Comparison of ENCODE assay signal across 12 mouse cellular contexts in the genomic region with DNA sequence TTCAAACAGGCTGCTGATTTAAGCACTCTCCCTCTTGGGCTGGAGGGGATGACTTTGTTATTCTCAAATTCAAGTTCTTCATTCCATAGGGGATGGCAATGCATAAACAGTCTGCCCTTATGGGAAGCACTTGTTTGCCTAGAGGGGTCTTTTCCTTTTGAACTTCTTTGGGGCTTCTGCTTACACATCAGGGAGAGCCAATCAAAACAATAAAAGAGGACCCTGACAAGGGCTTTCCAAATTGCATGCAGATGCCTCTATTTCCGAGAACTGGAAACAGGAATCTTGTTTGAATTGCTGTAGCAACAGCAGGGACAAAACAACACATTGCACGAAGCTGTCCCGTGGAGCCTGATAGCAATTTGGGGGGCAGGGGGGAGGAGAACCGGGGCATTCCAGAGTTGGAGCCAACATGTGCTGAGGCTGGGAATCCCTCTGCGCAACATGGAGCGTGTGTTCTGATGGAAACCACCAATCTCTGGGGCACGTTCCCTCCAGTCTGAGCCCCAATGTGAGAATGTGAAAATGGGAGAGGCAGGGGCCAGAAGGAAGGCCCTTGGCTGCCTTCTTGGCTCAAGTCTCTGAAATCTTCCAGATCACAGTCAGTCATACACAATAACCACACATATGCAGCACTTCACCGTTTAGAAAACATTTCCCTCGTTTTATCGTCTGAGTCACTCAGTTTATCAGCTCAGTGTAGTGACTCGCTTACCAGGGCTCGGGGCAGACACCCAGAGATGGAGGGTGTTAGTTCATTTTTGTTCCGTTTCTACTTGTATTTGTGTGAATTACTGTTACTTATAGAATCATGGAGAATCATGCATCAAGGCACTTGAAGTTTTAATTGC.
DNase-seq lines count a peak whose midpoint lies in the region; ATAC-seq lines count a peak whose summit lies in the region.
"Had no signal": no experiment of that assay in that cellular context is flagged by ENCODE, and none has a peak within 500 bp of the region (broad histone marks: within the 10 kb centered on the region; RNA-seq: fewer than 3 reads in every experiment).

No protein-coding gene starts in this region.

- no peaks in the 10 kb centered on the region for H3K27me3 ChIP-seq in hindbrain, embryonic 10.5 days (ENCODE audit: insufficient read depth, poor library complexity, severe bottlenecking)
- no peaks in the 10 kb centered on the region for H3K27me3 ChIP-seq in hindbrain, embryonic 16.5 days (replicated peaks; ENCODE audit: control insufficient read depth, insufficient read depth, low read length)
- no peaks in the 10 kb centered on the region for H3K27me3 ChIP-seq in midbrain, embryonic 11.5 days (ENCODE audit: control insufficient read depth, insufficient read depth, low read length)

- H3K9me3 ChIP-seq in hindbrain, embryonic 10.5 days = no peaks in the 10 kb centered on the region
- H3K9me3 ChIP-seq in hindbrain, embryonic 16.5 days (ENCODE audit: control insufficient read depth, low read length) = no peaks in the 10 kb centered on the region
- no peaks in the 10 kb centered on the region for H3K9me3 ChIP-seq in midbrain, embryonic 11.5 days (ENCODE audit: control insufficient read depth, low read length)

- ATAC-seq in hindbrain, embryonic 16.5 days = no peak
- no peak for ATAC-seq in midbrain, embryonic 11.5 days (ENCODE audit: low FRiP score)
- ATAC-seq: activated CD4-positive, CD25-positive, alpha-beta regulatory T cell, adult 4 months had no signal

- H3K4me2 ChIP-seq in hindbrain, embryonic 16.5 days (ENCODE audit: low read length) = no peak overlapping the region
- H3K4me2 ChIP-seq in midbrain, embryonic 11.5 days = no peak overlapping the region

- no peaks in the 10 kb centered on the region for H3K36me3 ChIP-seq in hindbrain, embryonic 10.5 days
- H3K36me3 ChIP-seq in hindbrain, embryonic 16.5 days (ENCODE audit: control insufficient read depth, insufficient read depth, low read length) = no peaks in the 10 kb centered on the region
- no peaks in the 10 kb centered on the region for H3K36me3 ChIP-seq in midbrain, embryonic 11.5 days (ENCODE audit: control insufficient read depth, insufficient read depth, low read length)

- WGBS in hindbrain, embryonic 10.5 days = 64% methylated on average over 13 of the region's 13 CpGs
- 75% methylated on average over 13 of the region's 13 CpGs for WGBS in hindbrain, embryonic 16.5 days
- 78% methylated on average over 13 of the region's 13 CpGs for WGBS in midbrain, embryonic 11.5 days

- peak; percentile 44 for DNase-seq in hindbrain, embryonic 10.5 days (ENCODE audit: low spot score)
- DNase-seq in embryo, embryonic 11.5 days (ENCODE audit: low read depth, low spot score) = peak; percentile 24
- peak; percentile 7 to 21 for DNase-seq in heart, postnatal 14 days
- DNase-seq in midbrain, embryonic 11.5 days (ENCODE audit: low spot score, missing footprints) = peak; percentile 85
- DNase-seq in cerebellum, postnatal 36 days = no peak
- no peak for DNase-seq in layer of hippocampus, adult 9-10 months (ENCODE audit: low spot score)
- no peak for DNase-seq in thymus, postnatal 14 days
- DNase-seq: cerebellum, adult 8-10 months; gastrocnemius, postnatal 14 days had no signal

- H3K9ac ChIP-seq in hindbrain, embryonic 16.5 days (ENCODE audit: low read depth, low read length) = no peak overlapping the region
- no peak overlapping the region for H3K9ac ChIP-seq in midbrain, embryonic 11.5 days (ENCODE audit: low read length)

- no peaks in the 10 kb centered on the region for H3K4me1 ChIP-seq in hindbrain, embryonic 10.5 days (replicated peaks)
- H3K4me1 ChIP-seq in hindbrain, embryonic 16.5 days (ENCODE audit: control insufficient read depth, insufficient read depth, low read depth, low read length) = no peaks in the 10 kb centered on the region
- H3K4me1 ChIP-seq in midbrain, embryonic 11.5 days (ENCODE audit: control insufficient read depth, insufficient read depth, low read length) = no peaks in the 10 kb centered on the region

- H3K27ac ChIP-seq in hindbrain, embryonic 10.5 days = no peak overlapping the region
- no peak overlapping the region for H3K27ac ChIP-seq in hindbrain, embryonic 16.5 days (ENCODE audit: low read depth, low read length)
- H3K27ac ChIP-seq in midbrain, embryonic 11.5 days (ENCODE audit: low read depth, low read length) = no peak overlapping the region; the same call in 1 of the 2 replicates
- H3K27ac ChIP-seq: layer of hippocampus, adult 2 months had no signal

- intact Hi-C loops in heart, postnatal 14 days (cut with DNase I) = no loop called here

- H3K4me3 ChIP-seq in hindbrain, embryonic 10.5 days = no peak overlapping the region
- no peak overlapping the region for H3K4me3 ChIP-seq in hindbrain, embryonic 16.5 days (ENCODE audit: low read length)
- H3K4me3 ChIP-seq in midbrain, embryonic 11.5 days (ENCODE audit: low read depth, low read length) = no peak overlapping the region
- H3K4me3 ChIP-seq: layer of hippocampus, adult 2 months had no signal

Comparison
In these comparisons a context has a peak if more than half of its experiments do, and no peak if none do; other contexts are left out.
1. DNase-seq: peak in hindbrain, embryonic 10.5 days (single experiment), embryo, embryonic 11.5 days (single experiment), heart, postnatal 14 days (2 of 2) and midbrain, embryonic 11.5 days (single experiment); none in cerebellum, postnatal 36 days (0 of 2), layer of hippocampus, adult 9-10 months (single experiment) and thymus, postnatal 14 days (single experiment).